Mouse (Mus musculus) G1E-ER4 (cell line): ENCODE measurements around the gene Asb4. TPM values are rescaled to one million over a fixed set of nuclear protein-coding genes. Genes with fewer than 3 reads are reported as not detected.

ENCODE experiments used
- GATA1 ChIP-seq: IDR thresholded peaks from one replicate; pipeline ENCODE4 v1.8.0; 2012; ENCODE audit warnings: low read length, inconsistent platforms
- polyA plus RNA-seq: library from polyadenylated mRNA; stranded (reverse); fragments of >175 nt; gene quantifications from 2 replicates; pipeline ENCODE4 v1.2.3, GENCODE M21; 2012

Gene Asb4
- polyA plus RNA-seq, 1 experiment = not detected

DNA sequence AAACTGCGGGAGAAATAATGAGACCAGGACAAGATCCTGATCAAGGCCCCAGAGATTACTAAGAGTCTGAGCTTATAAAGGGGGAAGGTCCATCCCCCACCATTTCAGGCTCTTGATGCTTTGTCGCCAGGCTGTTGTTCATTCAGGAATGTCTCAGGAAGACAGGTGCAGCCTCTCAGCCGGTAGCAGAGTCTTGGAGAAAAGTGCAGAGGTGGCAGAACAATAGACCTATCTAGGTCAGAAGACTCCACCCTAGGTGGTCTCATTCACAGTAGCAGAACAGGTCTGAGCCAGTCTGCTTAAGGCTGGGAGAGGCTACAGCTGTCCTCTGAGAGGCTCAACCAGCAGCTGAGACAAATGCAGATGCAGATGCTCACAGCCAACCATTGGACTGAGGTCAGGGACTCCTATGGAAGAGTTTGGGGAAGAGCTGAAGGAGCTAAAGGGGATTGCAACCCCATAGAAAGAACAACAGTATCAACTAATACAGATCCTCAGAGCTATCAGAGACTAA lies 99.1 kb downstream of the Asb4 start:
- TF ChIP-seq GATA1 = no peak

Other genes with a start within 250 kb of the Asb4 start
- not detected in 2 replicates for gene Pon1, start 189.4 kb upstream of the Asb4 start, polyA plus RNA-seq
- gene Pon3, start 127.1 kb upstream of the Asb4 start, polyA plus RNA-seq = 0.97 and 1.6 TPM in 2 replicates
- 29.1 and 47.8 TPM in 2 replicates for gene Pon2, start 84.9 kb upstream of the Asb4 start, polyA plus RNA-seq
- gene Pdk4, start 112.9 kb downstream of the Asb4 start, polyA plus RNA-seq = not detected in 2 replicates